Comparison of ENCODE assay signal across 11 mouse cellular contexts in genomic region chr12:3609747-3610146, GRCm38 (mm10). TPM values are rescaled to one million over a fixed set of nuclear protein-coding genes. Genes with fewer than 3 reads are reported as not detected.
DNase-seq lines count a peak whose midpoint lies in the region; ATAC-seq and TF ChIP-seq lines count a peak whose summit lies in the region.
"Had no signal": no experiment of that assay in that cellular context is flagged by ENCODE, and none has a peak within 500 bp of the region (broad histone marks: within the 10 kb centered on the region; RNA-seq: fewer than 3 reads in every experiment).

No protein-coding gene starts in this region.

- H3K36me3 ChIP-seq in forebrain, postnatal 0 days (ENCODE audit: insufficient read depth) = peaks cover 5% of the 10 kb centered on the region; the same call in 1 of the 2 replicates
- H3K36me3 ChIP-seq in forebrain, embryonic 12.5 days (replicated peaks) = no peaks in the 10 kb centered on the region
- H3K36me3 ChIP-seq in midbrain, embryonic 14.5 days (ENCODE audit: control insufficient read depth, insufficient read depth, low read length) = 0 out of 2 replicates have a peak, but pooled peaks cover under 1% of the 10 kb centered on the region
- peaks cover 4% of the 10 kb centered on the region; the same call in 1 of the 2 replicates for H3K36me3 ChIP-seq in midbrain, embryonic 16.5 days (ENCODE audit: control insufficient read depth, insufficient read depth, low read length)

- H3K4me2 ChIP-seq in forebrain, postnatal 0 days (ENCODE audit: low read depth) = no peak overlapping the region
- H3K4me2 ChIP-seq in forebrain, embryonic 12.5 days = no peak overlapping the region
- H3K4me2 ChIP-seq in midbrain, embryonic 14.5 days (ENCODE audit: low read length) = no peak overlapping the region
- no peak overlapping the region for H3K4me2 ChIP-seq in midbrain, embryonic 16.5 days (ENCODE audit: low read length)
- H3K4me2 ChIP-seq: embryonic facial prominence, embryonic 12.5 days had no signal

- H3K27ac ChIP-seq in forebrain, postnatal 0 days (ENCODE audit: low read depth, low read length) = no peak overlapping the region
- no peak overlapping the region for H3K27ac ChIP-seq in forebrain, embryonic 12.5 days
- no peak overlapping the region for H3K27ac ChIP-seq in midbrain, embryonic 14.5 days (replicated peaks; ENCODE audit: low read depth, low read length)
- no peak overlapping the region for H3K27ac ChIP-seq in midbrain, embryonic 16.5 days (ENCODE audit: low read length)
- H3K27ac ChIP-seq: embryonic facial prominence, embryonic 12.5 days had no signal

- no peak overlapping the region for H3K9ac ChIP-seq in forebrain, postnatal 0 days
- H3K9ac ChIP-seq in forebrain, embryonic 12.5 days = no peak overlapping the region
- H3K9ac ChIP-seq in midbrain, embryonic 14.5 days (replicated peaks; ENCODE audit: low read length) = no peak overlapping the region
- H3K9ac ChIP-seq in midbrain, embryonic 16.5 days (ENCODE audit: low read depth, low read length) = no peak overlapping the region
- H3K9ac ChIP-seq: embryonic facial prominence, embryonic 12.5 days had no signal

- H3K9me3 ChIP-seq in forebrain, postnatal 0 days (ENCODE audit: low read length) = no peaks in the 10 kb centered on the region
- H3K9me3 ChIP-seq in forebrain, embryonic 12.5 days = no peaks in the 10 kb centered on the region
- H3K9me3 ChIP-seq in midbrain, embryonic 14.5 days (ENCODE audit: control insufficient read depth, low read length) = no peaks in the 10 kb centered on the region
- no peaks in the 10 kb centered on the region for H3K9me3 ChIP-seq in midbrain, embryonic 16.5 days (replicated peaks; ENCODE audit: control insufficient read depth, low read length, poor library complexity, severe bottlenecking)
- H3K9me3 ChIP-seq: embryonic facial prominence, embryonic 12.5 days had no signal

- intact Hi-C loops in gastrocnemius, postnatal 36 days (cut with DNase I) = no loop called here
- intact Hi-C loops in left cerebral cortex, postnatal 4 days (cut with DNase I) = no loop called here

- H3K27me3 ChIP-seq in forebrain, postnatal 0 days (ENCODE audit: insufficient read depth, low read length) = no peaks in the 10 kb centered on the region
- H3K27me3 ChIP-seq in forebrain, embryonic 12.5 days = no peaks in the 10 kb centered on the region
- H3K27me3 ChIP-seq in midbrain, embryonic 14.5 days (ENCODE audit: control insufficient read depth, insufficient read depth, low read length) = no peaks in the 10 kb centered on the region
- H3K27me3 ChIP-seq in midbrain, embryonic 16.5 days (ENCODE audit: control insufficient read depth, insufficient read depth, low read depth, low read length) = no peaks in the 10 kb centered on the region
- H3K27me3 ChIP-seq: embryonic facial prominence, embryonic 12.5 days had no signal

- H3K4me3 ChIP-seq in forebrain, postnatal 0 days (ENCODE audit: low read depth, low read length) = no peak overlapping the region
- no peak overlapping the region for H3K4me3 ChIP-seq in forebrain, embryonic 12.5 days (replicated peaks)
- H3K4me3 ChIP-seq in midbrain, embryonic 14.5 days (replicated peaks; ENCODE audit: low read depth, low read length) = no peak overlapping the region
- H3K4me3 ChIP-seq in midbrain, embryonic 16.5 days (ENCODE audit: low read depth, low read length) = no peak overlapping the region
- H3K4me3 ChIP-seq: embryonic facial prominence, embryonic 12.5 days had no signal

- peak; percentile 30 for TF ChIP-seq CTCF in forebrain, postnatal 0 days (IDR thresholded peaks at IDR 0.05; ENCODE audit: low read depth)

- H3K4me1 ChIP-seq in forebrain, postnatal 0 days (ENCODE audit: insufficient read depth) = no peaks in the 10 kb centered on the region
- H3K4me1 ChIP-seq in forebrain, embryonic 12.5 days = no peaks in the 10 kb centered on the region
- no peaks in the 10 kb centered on the region for H3K4me1 ChIP-seq in midbrain, embryonic 14.5 days (ENCODE audit: control insufficient read depth, insufficient read depth, low read length)
- H3K4me1 ChIP-seq in midbrain, embryonic 16.5 days (ENCODE audit: control insufficient read depth, insufficient read depth, low read length) = no peaks in the 10 kb centered on the region

- ATAC-seq in forebrain, postnatal 0 days = no peak
- no peak for ATAC-seq in forebrain, embryonic 12.5 days (ENCODE audit: low FRiP score)
- ATAC-seq in midbrain, embryonic 14.5 days (ENCODE audit: low FRiP score, low TSS enrichment) = no peak
- ATAC-seq in midbrain, embryonic 16.5 days = no peak

- no peak for DNase-seq in forebrain, postnatal 0 days
- peak; percentile 31 for DNase-seq in midbrain, embryonic 14.5 days
- peak; percentile 14 for DNase-seq in embryo, embryonic 11.5 days (ENCODE audit: low read depth, low spot score)
- peak; percentile 43 for DNase-seq in thymus, postnatal 14 days
- DNase-seq in gastrocnemius, postnatal 36 days = no peak
- DNase-seq in left cerebral cortex, postnatal 4 days = no peak
- DNase-seq: heart, adult 18-20 months; kidney, postnatal 14 days had no signal

RNA-seq across cellular contexts. Expression of gene Dtnb, which starts 37.6 kb away (rescaled TPM):
- total RNA-seq in forebrain, postnatal 0 days (2014; rRNA removed) = 51.0 and 52.2 TPM in 2 replicates
- 35.7 and 45.7 TPM in 2 replicates for polyA plus RNA-seq in forebrain, postnatal 0 days (2015; fragmentation: Nextera tagmentation; extraction: Ambion mirVana)
- 30.2 and 41.6 TPM in 2 replicates for polyA plus RNA-seq in forebrain, embryonic 12.5 days (2016; fragmentation: Nextera tagmentation; extraction: Ambion mirVana)
- polyA plus RNA-seq in midbrain, embryonic 14.5 days (2014; fragmentation: Nextera tagmentation; extraction: Ambion mirVana) = 46.7 and 50.9 TPM in 2 replicates
- 44.5 and 50.4 TPM in 2 replicates for polyA plus RNA-seq in midbrain, embryonic 16.5 days (2015; fragmentation: Nextera tagmentation; extraction: Ambion mirVana)
- 1 to 10 TPM; 1.6 to 4.3 TPM for total RNA-seq in gastrocnemius, postnatal 36 days (2021)
- total RNA-seq in left cerebral cortex, postnatal 4 days (2021) = 10 to 100 TPM; 64.4 to 67.3 TPM

Comparison
In these comparisons a context has a peak if more than half of its experiments do, and no peak if none do; other contexts are left out.
1. DNase-seq: peak in midbrain, embryonic 14.5 days (single experiment), embryo, embryonic 11.5 days (single experiment) and thymus, postnatal 14 days (single experiment); none in forebrain, postnatal 0 days (single experiment), gastrocnemius, postnatal 36 days (0 of 2) and left cerebral cortex, postnatal 4 days (single experiment).